Mouse (Mus musculus) adrenal gland, postnatal 0 days (tissue): ENCODE data around the gene Gm20479. TPM values are rescaled to one million over a fixed set of nuclear protein-coding genes. Genes with fewer than 3 reads are reported as not detected.

Experiments
- polyA plus RNA-seq: library from polyadenylated mRNA; unstranded; fragments of >200 nt; fragmentation: Nextera tagmentation; extraction: Ambion mirVana; gene quantifications from 2 replicates; pipeline ENCODE4 v1.2.1, GENCODE M21; 2015

The Gm20479 gene
- polyA plus RNA-seq: not detected in 2 replicates

DNA sequence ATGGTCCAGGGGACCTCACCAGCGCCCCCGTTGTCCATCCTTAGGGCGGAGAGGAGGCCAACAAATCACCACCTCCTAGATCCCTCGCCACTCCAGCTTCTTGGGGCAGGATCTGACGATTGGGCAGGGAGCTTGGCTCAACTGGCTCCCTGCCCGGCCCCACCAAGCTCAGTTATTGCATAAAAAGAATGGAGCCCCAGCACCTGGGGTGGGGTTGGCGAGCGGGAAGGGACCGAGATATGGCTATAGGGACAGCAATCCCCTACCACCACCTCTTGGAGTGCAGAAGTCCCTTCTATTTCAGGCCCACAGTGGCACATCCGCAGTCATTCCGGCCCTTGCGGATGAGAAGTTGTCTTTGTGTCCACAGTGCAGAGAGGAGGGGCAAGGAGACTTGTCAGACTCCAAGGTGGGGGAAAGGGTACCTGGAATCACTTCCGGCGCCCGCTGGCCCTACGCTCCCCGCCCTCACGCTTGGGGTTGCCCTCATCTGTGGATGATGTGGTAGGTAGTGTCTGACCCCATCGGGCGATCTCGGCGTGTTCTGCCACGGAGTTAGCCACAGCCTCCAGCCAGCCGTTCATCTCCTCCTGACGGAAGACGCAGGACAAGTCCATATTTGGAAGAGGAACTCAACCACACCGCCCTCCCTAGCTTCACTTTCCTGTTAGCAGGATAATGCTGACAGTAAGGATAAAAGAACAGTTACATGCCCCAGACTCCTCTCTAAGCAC is at the start of gene Gm20479:
Gene Gm20479 (minus strand): TSS at position 559 of the 734 bp plus-strand sequence.

DNA sequence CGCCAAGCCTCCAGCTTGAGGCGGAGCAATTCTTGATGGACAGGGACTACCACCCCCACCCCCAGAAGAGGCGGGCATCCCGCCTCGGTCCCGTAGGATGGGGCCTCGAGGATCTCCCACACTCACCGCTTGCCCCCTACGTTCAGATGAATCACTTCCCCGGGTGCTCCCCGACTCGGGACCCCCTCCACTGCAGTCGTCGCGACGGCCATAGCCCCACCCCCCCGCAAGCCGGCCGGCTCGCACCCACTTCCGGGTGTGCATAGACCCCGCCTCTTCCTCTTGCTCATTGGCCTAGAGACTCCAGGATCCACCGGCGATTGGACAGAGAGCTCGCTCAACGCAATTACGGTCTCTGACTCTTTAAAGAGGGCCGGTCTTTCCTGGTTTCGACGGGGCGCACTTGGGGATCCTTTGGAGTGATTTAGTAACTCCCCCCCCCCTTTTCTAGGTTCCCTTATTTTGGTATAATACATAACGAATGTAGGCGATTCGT is 1.4 kb downstream of the Gm20479 start, which contains the start of gene Shkbp1:
Gene Shkbp1 (minus strand): TSS at position 275 of the 496 bp plus-strand sequence.

DNA sequence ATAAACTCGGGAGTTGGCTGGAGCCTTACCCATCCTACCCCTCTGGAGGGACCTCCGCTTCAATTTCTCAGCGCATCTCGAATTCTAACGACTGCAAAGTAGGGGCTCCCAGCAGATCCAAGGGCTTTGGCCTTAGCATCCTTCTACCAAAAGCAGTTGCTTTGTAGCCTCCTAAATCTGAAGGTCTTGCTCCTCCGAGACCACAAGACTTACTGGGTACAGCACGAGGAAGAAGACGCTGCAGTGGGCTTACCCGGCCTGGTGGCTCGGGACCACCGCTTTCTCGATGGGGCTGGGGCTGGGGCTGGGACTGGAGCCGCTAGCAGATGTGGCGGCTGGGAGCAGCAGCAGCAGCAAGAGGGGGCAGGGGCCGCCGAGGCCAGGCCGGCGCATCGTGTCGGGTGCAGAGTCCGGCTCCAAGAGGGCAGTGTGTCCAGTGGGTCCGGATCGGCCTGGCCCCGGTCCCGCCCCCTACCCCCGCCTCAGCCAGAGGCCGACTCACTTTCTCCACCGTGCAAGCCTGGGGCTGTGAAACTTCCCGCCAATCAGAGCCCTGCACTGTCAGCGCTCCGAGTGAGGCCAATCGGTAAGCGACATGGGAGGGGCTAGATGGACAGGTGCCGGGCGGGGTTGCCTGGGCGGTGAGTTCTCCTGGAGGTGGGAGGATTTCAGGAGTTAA is 19.9 kb downstream of the Gm20479 start, which contains the start of gene Ltbp4:
Gene Ltbp4 (minus strand): TSS at position 518 of the 679 bp plus-strand sequence.

Other genes starting within 250 kb of the Gm20479 start
- 6.3 and 36.2 TPM in 2 replicates for gene Cyp2f2, start 237.5 kb downstream of the Gm20479 start, polyA plus RNA-seq
- 0.08 TPM in 2 replicates for gene Cyp2t4, start 203.7 kb downstream of the Gm20479 start, polyA plus RNA-seq
- 60.0 and 66.9 TPM in 2 replicates for gene Egln2, start 190.6 kb downstream of the Gm20479 start, polyA plus RNA-seq
- gene Rab4b, start 178.5 kb downstream of the Gm20479 start, polyA plus RNA-seq: 70.8 and 78.7 TPM in 2 replicates
- gene Gm21983, start 176.3 kb downstream of the Gm20479 start, polyA plus RNA-seq: 0.44 TPM in 1 of 2 replicates, not detected in the other
- 7.4 and 7.5 TPM in 2 replicates for gene Mia, start 176.3 kb downstream of the Gm20479 start, polyA plus RNA-seq
- 2.0 and 3.0 TPM in 2 replicates for gene BC024978, start 161.6 kb downstream of the Gm20479 start, polyA plus RNA-seq
- gene Snrpa, start 161.1 kb downstream of the Gm20479 start, polyA plus RNA-seq: 76.4 and 99.8 TPM in 2 replicates
- gene Itpkc, start 128.8 kb downstream of the Gm20479 start, polyA plus RNA-seq: 3.9 and 4.1 TPM in 2 replicates
- gene Coq8b, start 124.4 kb downstream of the Gm20479 start, polyA plus RNA-seq: 15.9 and 25.4 TPM in 2 replicates
- 18.3 and 28.1 TPM in 2 replicates for gene Numbl, start 99.0 kb downstream of the Gm20479 start, polyA plus RNA-seq
- gene Ltbp4, start 19.7 kb downstream of the Gm20479 start, polyA plus RNA-seq: 59.6 and 109 TPM in 2 replicates
- 13.6 and 13.9 TPM in 2 replicates for gene Shkbp1, start 1.4 kb downstream of the Gm20479 start, polyA plus RNA-seq
- gene Sptbn4, start 90.3 kb upstream of the Gm20479 start, polyA plus RNA-seq: 0.23 and 0.25 TPM in 2 replicates
- 93.1 and 109 TPM in 2 replicates for gene Blvrb, start 90.6 kb upstream of the Gm20479 start, polyA plus RNA-seq
- gene Sertad3, start 116.3 kb upstream of the Gm20479 start, polyA plus RNA-seq: 27.5 and 29.9 TPM in 2 replicates
- 33.7 and 41.7 TPM in 2 replicates for gene Sertad1, start 129.5 kb upstream of the Gm20479 start, polyA plus RNA-seq
- 2.6 and 3.8 TPM in 2 replicates for gene Prx, start 141.9 kb upstream of the Gm20479 start, polyA plus RNA-seq
- 0.28 and 0.55 TPM in 2 replicates for gene Hipk4, start 165.8 kb upstream of the Gm20479 start, polyA plus RNA-seq
- gene Pld3, start 195.8 kb upstream of the Gm20479 start, polyA plus RNA-seq: 109 and 167 TPM in 2 replicates
- 12.9 and 17.7 TPM in 2 replicates for gene 2310022A10Rik, start 195.8 kb upstream of the Gm20479 start, polyA plus RNA-seq
- 96.0 and 155 TPM in 2 replicates for gene Akt2, start 234.1 kb upstream of the Gm20479 start, polyA plus RNA-seq